Mouse (Mus musculus): ENCODE results near the gene Dusp10.

Gene Dusp10

DNA sequence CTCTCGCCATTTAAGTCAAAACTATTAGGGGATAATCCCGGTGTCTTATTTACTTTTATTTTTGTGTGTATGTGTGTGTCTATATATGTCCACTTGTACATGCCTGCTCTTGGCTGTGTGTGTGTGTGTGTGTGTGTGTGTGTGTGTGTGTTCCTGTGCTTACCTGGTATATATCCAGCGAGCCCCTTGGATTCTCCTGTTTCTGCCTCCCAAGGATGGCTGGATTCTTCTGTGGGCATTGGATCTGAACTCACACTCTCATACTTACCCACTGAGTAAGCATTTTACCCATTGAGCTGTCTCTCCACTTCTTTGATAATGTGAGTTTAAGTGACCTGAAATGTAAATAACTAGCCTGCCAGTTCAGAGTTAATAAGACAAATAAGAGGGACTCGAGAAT, 40.6 kb downstream of the Dusp10 start:
- no peak for DNase-seq (ENCODE audit: low spot score)

DNA sequence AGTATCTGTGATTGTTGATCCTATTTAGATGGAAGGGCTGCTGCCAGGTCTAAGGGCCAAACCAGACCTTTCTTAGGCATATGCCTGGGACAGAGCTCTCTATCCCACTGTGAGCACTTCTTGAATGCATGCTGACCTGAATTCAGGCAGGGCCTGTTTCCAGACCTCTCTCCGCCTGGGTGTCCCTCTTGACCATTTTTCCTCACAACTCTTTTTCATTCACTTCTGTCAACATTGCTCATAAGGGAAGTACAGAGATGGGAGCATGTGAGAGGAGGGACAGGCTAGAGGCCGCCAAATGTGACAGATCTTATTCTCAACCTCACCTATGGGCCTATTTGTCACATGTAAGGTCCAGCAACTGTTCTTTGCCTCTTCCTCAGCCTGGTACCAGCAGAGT, 41.1 kb downstream of the Dusp10 start:
- DNase-seq (ENCODE audit: low spot score) = no peak

DNA sequence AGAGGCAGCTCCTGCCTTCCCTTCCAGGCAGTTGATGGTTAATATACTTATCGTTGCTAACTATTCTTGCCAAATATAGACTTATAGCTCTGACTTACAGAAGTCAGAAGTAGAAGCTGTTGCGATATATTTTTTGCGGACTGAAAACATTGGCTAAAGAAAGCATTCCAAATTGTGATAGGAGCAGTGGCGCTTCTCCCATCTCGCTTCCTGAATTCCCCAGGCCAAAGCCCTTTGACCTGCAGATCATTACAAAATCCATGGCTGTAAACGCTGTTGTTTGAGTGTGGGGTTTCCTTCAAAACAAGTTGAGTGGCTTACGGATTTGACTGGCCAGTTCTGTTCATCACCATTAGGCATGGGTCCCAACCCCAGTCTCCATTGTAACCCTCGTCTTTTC, 45.1 kb downstream of the Dusp10 start:
- no peak for DNase-seq (ENCODE audit: low spot score)

DNA sequence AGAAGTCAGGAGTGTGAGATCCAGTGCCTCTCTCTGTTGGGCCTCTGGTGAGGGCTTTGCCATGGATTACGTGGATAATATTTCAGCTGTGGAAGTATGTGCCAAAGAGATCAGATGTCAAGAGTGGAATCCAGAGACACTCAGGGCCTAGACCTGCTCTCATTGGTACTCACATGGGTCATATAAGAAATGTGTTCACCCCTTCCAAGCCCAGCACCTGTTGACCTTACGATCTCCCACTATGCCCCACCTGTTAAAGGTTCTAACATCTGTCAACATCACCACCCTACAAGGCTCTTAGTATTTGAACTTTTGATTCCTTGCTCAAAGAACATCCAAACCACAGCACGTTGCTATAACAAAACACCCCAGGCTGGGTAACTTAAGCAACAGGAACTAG, 46.7 kb downstream of the Dusp10 start:
- DNase-seq (ENCODE audit: low spot score) = no peak

DNA sequence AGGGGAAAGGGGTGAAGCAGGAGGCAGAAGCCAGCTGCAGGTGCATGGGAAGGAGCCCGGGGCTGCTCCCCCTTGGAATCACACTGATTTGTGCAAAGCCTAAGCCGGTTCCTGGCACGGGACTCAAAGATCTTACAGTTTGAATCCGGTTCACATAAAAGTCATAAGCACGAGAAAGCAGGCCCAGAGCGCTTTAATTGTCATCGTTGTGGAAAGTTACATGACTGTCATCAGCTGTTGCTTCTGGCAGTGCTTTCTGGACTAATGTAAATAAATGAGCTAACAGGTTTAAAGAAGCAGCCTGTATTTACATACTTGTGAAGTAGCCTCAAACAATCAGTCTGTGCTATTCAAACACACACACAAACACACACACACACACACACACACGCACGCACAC, 47.3 kb downstream of the Dusp10 start:
- DNase-seq (ENCODE audit: low spot score) = no peak

DNA sequence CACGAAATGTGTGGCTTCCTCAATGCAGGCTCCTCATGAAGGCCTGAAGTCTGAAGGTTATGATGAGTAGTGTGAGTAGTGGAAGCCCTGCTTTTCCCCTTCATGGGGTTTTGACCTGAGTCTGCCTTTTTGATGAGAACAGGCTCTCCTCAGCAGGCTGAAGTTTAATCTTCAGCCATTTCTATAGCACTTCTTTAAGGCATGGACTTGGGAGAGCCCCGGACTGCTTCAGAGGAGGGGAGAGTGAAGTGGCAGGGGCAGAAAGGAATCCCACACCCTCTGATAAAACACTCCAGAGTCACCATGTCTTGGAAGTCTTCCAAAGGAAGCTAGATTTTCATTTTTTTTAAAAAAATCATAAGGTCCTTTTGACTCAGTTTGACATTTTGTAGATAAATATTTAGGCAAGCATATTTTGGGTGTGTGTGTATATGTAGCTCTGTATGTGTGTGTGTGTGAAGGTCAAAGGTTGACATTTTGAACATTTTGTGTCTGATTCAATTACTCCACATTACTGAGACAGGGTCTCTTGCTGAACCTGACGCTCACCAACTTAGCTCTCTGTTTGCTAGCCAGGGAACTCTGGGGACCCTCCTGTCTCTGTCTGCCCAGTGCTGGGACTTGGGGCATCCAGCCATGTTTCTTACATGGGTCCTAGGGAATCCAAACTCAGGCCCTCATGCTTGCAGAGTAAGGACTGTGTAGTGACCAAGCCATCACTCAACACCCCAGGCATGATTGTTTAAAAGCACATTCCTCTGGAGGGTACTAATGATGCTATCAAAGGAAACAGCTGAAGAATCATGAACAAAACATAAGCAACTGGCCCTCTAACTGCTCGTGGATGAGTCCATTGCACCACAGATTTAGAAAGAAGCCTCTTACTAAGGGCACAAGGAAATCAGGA, 48.0 kb downstream of the Dusp10 start:
- no peak for DNase-seq (ENCODE audit: low spot score)

DNA sequence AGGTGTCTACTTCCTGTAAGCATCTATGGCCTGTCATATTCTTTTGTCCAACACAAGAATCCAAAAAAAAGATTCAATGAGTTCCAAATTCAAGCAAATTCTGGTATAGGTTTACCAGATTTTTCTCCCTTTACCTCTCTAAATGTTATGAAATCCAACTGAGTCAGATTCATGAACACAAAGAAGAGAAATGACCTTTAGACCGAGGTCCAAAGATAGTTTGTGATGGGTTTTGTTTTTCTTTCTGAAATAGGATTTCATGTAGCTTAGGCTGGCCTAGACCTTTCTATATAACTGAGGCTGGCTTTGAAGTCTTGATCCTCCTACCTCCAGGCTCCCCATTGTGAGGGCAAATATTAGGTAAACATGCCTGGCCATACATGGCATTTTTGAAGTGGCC, 48.8 kb downstream of the Dusp10 start:
- DNase-seq (ENCODE audit: low spot score) = no peak

DNA sequence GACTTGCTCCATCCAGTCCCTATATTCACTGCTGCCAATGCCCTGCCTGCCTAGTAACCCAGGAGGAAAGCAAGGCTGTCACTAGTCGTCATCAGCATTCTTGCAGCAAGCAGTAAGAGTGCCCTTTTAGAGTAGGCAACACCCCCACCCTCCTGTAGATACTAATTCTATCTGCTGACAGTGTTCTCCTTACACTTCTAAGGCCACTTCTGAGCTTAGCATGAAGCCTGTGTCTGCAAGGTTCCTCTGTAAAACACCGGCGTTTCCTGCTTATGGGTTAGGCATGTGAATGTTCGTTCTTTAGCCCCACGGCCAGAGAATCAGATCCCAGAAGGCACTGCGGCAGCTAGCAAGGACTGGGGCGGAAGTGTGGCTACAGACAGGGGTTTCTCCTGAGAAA, 51.2 kb downstream of the Dusp10 start:
- DNase-seq (ENCODE audit: low spot score) = no peak

DNA sequence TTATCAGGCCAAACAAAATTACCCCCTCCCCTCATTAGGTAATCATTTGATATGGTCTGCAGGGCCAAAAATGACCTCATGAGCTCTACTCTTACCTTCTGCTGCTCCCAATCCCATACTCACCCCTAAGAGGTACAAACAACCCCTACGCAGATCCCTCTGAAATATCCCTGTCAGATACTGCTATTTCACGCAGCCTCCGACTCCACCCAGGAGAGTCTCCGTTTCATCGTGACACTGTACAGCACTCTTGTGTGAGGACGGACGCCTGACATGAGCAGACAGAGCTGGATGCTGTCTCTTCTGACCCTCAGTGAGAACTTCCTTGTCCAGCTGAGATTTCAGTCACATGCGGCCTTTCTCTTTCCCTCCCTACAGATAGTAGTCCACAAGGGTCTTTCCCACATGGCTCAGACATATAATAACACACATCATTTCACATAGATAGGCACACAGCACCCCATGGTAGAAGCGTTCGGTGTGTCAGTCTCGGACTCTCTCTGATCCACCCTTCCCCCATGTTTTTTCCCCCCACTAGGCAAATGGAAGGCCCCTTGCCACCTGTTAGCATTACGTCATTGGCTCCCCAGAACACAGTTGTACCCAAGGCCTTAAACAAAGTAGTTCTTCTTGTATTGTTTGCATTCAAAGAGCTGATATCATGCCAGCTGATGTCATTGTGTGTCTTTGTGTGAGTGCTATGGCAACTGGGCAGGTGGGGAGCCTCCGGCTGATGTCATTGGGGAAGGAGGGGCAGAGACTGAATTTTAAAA, 52.7 kb downstream of the Dusp10 start:
- no peak for DNase-seq (ENCODE audit: low spot score)

DNA sequence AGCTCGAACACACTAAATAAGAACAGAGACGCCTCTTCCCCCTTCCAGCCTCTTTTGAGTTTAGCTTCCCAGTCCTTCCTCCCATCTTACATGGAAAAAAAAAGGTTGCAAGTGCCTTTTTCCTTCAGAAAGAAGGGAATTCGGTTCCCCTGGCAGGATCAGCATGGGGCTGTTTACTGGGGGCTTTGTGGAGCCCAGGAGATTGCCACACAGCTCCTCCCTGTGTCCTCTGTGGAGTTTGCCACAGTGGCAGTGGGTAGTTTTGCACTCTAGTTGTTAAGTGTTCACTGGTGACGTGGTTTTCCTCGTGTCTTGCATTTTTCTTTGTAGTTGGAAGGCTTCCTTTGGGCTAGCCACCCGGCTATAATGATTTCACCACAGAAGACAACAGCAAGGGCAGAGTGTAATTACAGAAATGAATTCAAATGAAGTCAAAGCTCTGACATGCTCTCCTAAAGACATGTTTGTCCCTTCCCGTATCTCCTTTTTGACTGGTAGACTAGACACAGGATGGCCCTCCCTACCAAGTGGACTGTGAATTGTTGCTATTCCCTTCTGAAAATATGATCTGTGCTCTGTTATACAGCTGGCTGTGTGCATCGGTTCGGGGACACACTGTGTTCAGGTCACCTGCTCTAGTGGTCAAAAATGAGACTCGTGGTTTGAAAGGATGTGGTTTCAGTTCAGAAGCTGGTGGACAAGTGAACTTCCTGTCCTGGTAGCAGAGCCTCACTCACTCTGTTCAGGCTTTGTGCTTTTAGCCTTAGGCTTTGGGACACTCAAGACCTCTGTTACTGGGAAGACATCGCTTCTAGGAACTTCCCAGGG, 53.6 kb downstream of the Dusp10 start:
- no peak for DNase-seq (ENCODE audit: low spot score)

DNA sequence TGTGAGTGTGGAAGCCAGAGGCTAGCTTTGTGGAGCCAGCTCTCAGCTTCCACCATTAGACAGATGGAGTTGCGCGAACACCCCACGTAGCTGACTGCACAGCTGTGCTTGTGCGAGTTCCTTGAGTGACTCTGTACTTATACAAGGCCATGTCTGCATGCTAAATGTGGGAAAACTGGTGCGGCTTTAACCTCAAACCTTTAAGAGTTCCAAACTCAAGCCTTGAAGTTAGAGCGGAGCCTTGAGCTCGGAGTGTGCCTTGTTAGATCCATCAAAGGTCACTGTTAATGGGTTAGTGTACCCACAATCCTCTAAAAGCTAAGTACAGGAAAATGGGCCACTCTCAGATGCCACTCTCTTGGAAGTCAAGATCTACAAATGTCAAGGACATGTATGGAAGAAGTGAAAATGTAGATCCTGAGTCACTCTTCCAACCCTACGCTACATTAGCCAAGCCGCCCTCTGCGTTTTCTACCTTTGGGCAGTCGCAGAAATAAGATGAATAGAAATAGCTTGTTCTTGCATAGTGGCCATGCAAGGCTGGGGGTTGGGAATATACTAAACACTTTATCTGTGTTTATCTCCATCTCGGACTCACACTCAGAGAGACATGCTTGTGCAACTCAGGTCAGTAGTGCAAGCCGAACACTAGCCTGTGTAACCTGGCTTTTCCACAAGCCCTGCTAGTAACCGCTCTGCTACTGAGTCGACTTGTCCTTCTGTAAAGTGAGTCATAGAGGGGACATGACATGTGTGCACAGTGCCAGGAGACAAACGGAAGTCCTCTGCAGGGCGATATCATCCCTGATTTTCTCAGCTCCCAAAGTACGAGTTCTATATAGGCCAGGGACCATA, 54.8 kb downstream of the Dusp10 start:
- DNase-seq (ENCODE audit: low spot score) = no peak

DNA sequence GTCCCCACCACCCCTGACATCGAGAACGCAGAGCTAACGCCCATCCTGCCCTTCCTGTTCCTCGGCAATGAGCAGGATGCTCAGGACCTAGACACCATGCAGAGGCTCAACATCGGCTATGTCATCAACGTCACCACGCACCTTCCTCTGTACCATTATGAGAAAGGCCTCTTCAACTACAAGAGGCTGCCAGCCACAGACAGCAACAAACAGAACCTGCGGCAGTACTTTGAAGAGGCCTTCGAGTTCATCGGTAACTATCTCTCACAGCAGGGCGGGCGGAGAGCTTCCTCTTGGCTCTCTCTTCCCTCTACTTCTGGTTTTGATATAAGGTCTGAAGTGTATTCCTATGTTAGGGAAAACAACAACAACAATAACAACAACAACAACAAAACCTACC, 55.9 kb downstream of the Dusp10 start:
- DNase-seq (ENCODE audit: low spot score) = no peak

DNA sequence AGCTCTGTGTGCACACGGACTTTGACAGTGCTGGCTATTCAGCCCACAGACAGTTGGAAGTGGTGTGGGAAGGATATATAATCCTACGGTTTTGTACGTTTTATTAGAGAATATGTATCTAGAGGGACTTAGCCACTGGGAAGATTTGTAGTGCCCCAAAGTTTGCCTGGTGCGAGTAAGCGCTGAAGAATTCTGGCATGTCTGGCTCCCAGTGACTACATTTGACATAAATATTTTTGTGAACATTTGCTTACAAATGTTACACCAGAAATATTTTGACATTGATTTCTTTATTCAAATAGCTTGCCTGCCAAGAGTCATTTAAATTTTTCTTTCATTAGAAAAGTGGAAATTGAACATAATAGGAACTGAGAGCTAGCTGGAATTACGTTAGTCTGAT, 63.0 kb downstream of the Dusp10 start:
- no peak for DNase-seq (ENCODE audit: low spot score)

DNA sequence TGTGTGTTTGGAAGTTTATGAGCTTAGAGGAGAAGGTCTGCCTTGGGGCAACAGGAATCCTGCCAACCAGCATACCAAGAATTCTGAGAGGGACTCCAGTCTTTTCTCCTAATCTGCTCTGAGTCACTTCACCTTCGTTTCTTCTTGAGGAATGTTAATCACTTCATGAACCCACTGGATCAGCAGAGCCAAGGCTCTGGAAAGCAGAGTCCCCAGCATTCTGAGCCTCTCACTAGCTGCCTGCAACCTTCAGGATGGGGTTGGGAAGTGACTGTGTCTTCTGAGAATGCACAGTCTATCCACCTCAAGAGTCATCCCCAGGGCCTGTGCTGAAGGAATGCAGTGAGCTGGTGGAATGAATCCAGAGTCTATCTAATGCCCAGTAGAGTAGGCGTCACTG, 63.7 kb downstream of the Dusp10 start:
- DNase-seq (ENCODE audit: low spot score) = no peak

DNA sequence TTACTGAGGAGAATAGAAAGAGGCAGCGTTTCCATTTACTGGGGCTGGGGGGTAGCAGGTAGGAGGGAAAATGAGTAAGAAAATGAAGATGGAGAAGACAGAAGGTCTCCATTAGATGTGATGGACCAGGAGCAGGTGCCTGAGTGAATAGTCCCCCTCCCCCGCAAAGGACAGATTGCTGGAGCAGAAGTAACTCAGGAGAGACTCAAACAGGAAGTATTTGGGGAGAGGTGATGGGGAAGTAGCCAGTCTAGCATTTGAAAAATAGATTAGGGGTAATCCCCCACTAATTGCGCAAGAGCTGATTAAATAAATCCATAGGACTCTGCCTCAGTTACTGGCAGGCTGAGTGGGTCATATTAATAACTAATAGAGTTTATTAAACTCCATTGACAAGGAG, 66.2 kb downstream of the Dusp10 start:
- no peak for DNase-seq (ENCODE audit: low spot score)

DNA sequence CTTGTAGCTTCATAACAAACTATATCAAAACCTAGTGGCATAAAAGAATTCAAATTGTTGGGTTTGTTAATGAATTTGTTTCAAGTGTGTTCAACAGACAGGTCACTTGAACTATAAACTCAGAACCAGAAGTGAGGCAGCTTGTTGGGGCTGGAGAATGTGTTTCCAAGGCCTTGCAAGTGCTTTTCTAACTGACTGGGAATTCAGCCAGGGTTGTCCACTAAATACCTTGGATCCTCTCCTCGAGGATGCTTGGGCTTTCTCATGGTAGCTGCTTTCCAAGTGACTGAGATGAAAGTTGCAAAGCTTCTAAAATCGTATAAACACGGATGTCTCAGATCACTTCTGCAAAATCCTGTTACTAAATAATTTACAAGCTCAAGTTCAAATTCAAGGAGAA, 69.6 kb downstream of the Dusp10 start:
- DNase-seq (ENCODE audit: low spot score) = no peak

DNA sequence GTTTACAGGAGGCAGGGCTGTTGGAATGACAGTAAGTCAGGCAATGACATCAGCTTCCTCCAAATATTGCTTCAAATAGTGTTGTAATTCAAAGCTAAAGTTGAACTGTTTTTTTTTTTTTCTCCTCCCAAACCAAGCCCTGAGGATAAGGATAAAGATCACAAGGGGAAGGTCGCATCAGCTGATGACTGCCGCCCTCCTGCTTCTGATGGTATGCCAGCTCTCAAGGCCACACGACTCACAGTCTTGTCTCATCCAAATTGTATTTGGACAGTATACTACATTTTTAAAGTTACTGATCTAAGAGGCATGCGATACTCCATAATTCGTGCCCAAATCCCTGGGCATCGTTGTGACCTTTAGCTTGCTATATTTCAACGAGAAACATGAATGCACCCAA, 70.1 kb downstream of the Dusp10 start:
- no peak for DNase-seq (ENCODE audit: low spot score)

DNA sequence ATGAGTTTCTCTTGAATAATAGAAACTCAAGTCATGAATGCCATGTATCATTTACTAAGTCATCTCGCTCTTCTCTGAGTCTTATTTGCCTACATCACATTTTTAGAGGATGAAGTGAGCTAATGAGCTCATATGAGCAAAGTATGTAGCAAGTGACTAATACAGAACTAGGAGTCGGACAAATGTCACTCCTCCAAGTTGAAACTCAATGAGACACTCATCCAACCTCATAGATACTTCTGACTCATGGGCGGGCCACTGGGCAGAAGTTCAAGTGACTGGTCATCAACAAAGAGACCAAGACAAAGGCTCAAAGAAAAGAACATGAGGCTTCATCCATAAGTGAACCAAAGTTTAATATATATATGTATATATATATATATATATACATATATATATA, 71.9 kb downstream of the Dusp10 start:
- DNase-seq (ENCODE audit: low spot score) = no peak

DNA sequence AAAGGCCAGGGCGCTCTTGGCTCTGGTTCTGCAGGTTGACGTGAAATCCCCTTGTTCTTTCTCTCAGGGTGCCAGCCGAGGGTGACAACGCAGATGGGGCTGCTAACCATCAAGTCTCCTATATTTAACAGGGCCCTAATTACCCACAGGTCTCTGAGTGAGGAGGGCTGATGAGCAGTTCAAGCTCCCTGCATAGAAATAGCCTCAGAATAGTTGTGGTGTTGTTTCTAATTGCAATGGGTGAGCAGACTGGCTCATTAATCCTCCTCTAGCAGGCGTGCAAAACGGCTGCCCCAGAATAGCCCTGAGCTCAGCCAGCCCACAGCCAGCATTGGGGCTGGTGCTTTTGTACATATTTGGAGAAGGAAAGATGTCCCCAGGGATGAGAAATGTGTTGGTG, 77.4 kb downstream of the Dusp10 start:
- no peak for DNase-seq (ENCODE audit: low spot score)

DNA sequence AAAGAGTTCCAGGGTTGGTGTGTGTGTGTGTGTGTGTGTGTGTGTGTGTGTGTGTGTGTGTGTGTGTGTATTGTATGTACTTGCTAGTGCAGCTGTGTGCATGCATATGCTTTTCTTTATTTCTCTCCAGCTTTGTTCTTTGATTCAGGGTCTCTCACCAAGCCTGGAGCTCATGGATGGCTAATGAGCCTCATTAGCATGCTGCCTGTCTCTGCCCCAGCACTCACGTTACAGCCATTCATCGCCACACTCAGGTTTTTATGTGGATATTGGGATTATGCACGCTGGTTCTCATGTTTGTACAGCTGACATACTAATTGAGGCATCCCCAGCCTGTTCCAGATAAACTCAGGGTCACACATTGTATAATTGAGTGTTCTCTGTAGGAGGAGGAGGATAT, 81.8 kb downstream of the Dusp10 start:
- no peak for DNase-seq (ENCODE audit: low spot score)

DNA sequence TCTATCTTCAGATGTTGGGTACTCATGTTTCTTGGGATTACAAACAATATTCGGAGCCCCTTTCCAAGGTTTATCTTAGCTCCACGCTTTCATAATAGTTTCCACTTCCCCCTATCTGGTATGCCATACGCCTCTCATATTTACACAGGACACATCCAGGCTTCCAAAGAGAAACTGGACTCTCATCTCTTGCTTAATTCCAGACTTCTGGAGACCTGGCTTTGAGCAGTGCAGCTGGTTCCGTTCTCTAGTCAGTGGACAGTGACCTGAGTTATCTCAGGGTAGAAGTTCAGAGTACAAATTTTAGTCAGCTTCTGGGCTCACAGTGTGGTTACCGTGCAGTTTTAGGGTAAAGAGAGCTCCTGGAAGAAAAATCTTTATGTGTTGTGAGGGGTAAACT, 87.3 kb downstream of the Dusp10 start:
- no peak for DNase-seq (ENCODE audit: low spot score)
